Mouse (Mus musculus) forebrain, embryonic 15.5 days (tissue): ENCODE measurements around the gene Dclk3. TPM values are rescaled to one million over a fixed set of nuclear protein-coding genes. Genes with fewer than 3 reads are reported as not detected.

Source experiments
- ATAC-seq: fragments of 200-750 bp; cut with Nextera tagmentation; replicated peaks from 2 replicates; pipeline ENCODE4 v1.8.0; 2017; ENCODE audit warnings: mild to moderate bottlenecking, moderate TSS enrichment, moderate library complexity
- H3K27ac ChIP-seq: fragments of 300-500 bp; sonication (generic); replicated peaks from 2 replicates; pipeline ENCODE4 v1.5.1; 2015; ENCODE audit warnings: mild to moderate bottlenecking, inconsistent platforms
- H3K27me3 ChIP-seq: fragments of 300-500 bp; sonication (generic); 2 replicates; pipeline ENCODE4 v1.6.1; 2015; ENCODE audit warnings: inconsistent platforms
- H3K36me3 ChIP-seq: fragments of 300-500 bp; sonication (generic); 2 replicates; pipeline ENCODE4 v1.6.1; 2015; ENCODE audit warnings: mild to moderate bottlenecking, inconsistent platforms
- H3K4me1 ChIP-seq: fragments of 300-500 bp; sonication (generic); 2 replicates; pipeline ENCODE4 v1.6.1; 2015; ENCODE audit warnings: inconsistent platforms
- H3K4me2 ChIP-seq: fragments of 300-500 bp; sonication (generic); replicated peaks from 2 replicates; pipeline ENCODE4 v1.6.1; 2015; ENCODE audit warnings: mild to moderate bottlenecking, inconsistent platforms
- H3K4me3 ChIP-seq: fragments of 300-500 bp; sonication (generic); 2 replicates; pipeline ENCODE4 v1.5.1; 2015; ENCODE audit warnings: mild to moderate bottlenecking, inconsistent platforms
- H3K9ac ChIP-seq: fragments of 300-500 bp; sonication (generic); replicated peaks from 2 replicates; pipeline ENCODE4 v1.6.1; 2015; ENCODE audit warnings: mild to moderate bottlenecking, inconsistent platforms
- H3K9me3 ChIP-seq: fragments of 300-500 bp; sonication (generic); 2 replicates; pipeline ENCODE4 v1.6.1; 2016; ENCODE audit warnings: inconsistent platforms
- WGBS: fragments of 180-500 bp; shearing (Covaris S2); methylation state at CpG from one replicate; pipeline ENCODE4 v1.1.7; 2015; ENCODE audit warnings: mixed read lengths; 5-methylcytosine and 5-hydroxymethylcytosine counted together
- polyA plus RNA-seq: library from polyadenylated mRNA; unstranded; fragments of >200 nt; fragmentation: Nextera tagmentation; extraction: Ambion mirVana; gene quantifications from 2 replicates; pipeline ENCODE4 v1.2.1, GENCODE M21; 2015

The Dclk3 gene
- polyA plus RNA-seq, 1 experiment from 2014 or later: 5.3 TPM

GRCm38 (mm10) chr9:111497074-111497811 is 58.4 kb downstream of the Dclk3 start:
- peaks cover 2% of the 10 kb centered on the region; the same call in 1 of the 2 replicates for H3K4me1 ChIP-seq
- no peak overlapping the region for H3K9ac ChIP-seq
- ATAC-seq: peak; percentile 79
- 37% methylated on average over 9 of the region's 9 CpGs for WGBS
- H3K4me3 ChIP-seq: no peak overlapping the region
- no peaks in the 10 kb centered on the region for H3K9me3 ChIP-seq
- H3K27me3 ChIP-seq: no peaks in the 10 kb centered on the region
- H3K4me2 ChIP-seq: no peak overlapping the region
- no peak overlapping the region for H3K27ac ChIP-seq
- no peaks in the 10 kb centered on the region for H3K36me3 ChIP-seq

- no peaks in the 10 kb centered on the region for H3K27me3 ChIP-seq
- no peak overlapping the region for H3K4me3 ChIP-seq
- no peak overlapping the region for H3K27ac ChIP-seq
- H3K4me1 ChIP-seq: peaks cover 2% of the 10 kb centered on the region; the same call in 1 of the 2 replicates
- WGBS: 79% methylated on average over 9 of the region's 9 CpGs
- no peaks in the 10 kb centered on the region for H3K9me3 ChIP-seq
- H3K36me3 ChIP-seq: no peaks in the 10 kb centered on the region
- H3K9ac ChIP-seq: no peak overlapping the region
- no peak for ATAC-seq
- H3K4me2 ChIP-seq: no peak overlapping the region
These were observed 61.3 kb downstream of the Dclk3 start for GRCm38 (mm10) chr9:111500211-111500610.

DNA sequence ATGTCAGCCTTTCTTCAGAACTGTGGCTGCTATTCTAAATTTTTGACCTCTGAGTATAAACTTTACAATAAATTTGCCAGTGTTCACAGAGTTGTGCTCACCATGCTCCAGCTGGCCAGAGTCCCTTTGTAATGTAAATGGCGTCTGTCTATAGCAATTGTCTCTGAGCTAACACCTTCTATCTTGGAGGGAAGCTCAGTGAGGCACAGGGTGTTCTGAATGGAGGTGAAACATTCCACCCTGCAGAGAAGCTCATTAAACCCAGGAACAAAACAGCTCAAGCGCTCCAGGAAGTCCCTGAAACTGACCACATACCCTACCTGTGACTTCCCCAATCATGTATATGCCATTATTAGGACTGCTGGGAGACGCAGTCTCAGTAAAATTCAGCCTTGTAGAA is 67.2 kb downstream of the Dclk3 start:
- Histone ChIP-seq H3K36me3 (no peaks in the 10 kb centered on the region), H3K27me3 (no peaks in the 10 kb centered on the region), H3K4me3 (no peak overlapping the region), H3K9me3 (no peaks in the 10 kb centered on the region), H3K9ac (no peak overlapping the region), H3K27ac (no peak overlapping the region), H3K4me2 (no peak overlapping the region), H3K4me1 (no peaks in the 10 kb centered on the region)
- no peak for ATAC-seq
- WGBS: 23% methylated on average over 3 of the region's 3 CpGs

GRCm38 (mm10) chr9:111514586-111515473 is 75.9 kb downstream of the Dclk3 start:
- no peak overlapping the region for H3K4me3 ChIP-seq
- no peaks in the 10 kb centered on the region for H3K36me3 ChIP-seq
- 0 out of 2 replicates have a peak, but pooled peaks cover 7% of the 10 kb centered on the region for H3K4me1 ChIP-seq
- WGBS: 60% methylated on average over 15 of the region's 15 CpGs
- H3K9ac ChIP-seq: no peak overlapping the region
- H3K9me3 ChIP-seq: no peaks in the 10 kb centered on the region
- no peak overlapping the region; the same call in 1 of the 2 replicates for H3K27ac ChIP-seq
- no peaks in the 10 kb centered on the region for H3K27me3 ChIP-seq
- 0 out of 2 replicates have a peak, but pooled peaks have one; percentile 43 for ATAC-seq
- no peak overlapping the region for H3K4me2 ChIP-seq

- Histone ChIP-seq H3K4me3 (no peak overlapping the region), H3K9me3 (no peaks in the 10 kb centered on the region), H3K4me1 (0 out of 2 replicates have a peak, but pooled peaks cover 7% of the 10 kb centered on the region), H3K27me3 (no peaks in the 10 kb centered on the region), H3K9ac (no peak overlapping the region), H3K36me3 (no peaks in the 10 kb centered on the region), H3K4me2 (no peak overlapping the region), H3K27ac (no peak overlapping the region)
- 91% methylated on average over 3 of the region's 3 CpGs for WGBS
- no peak for ATAC-seq
These were observed 76.7 kb downstream of the Dclk3 start for GRCm38 (mm10) chr9:111515536-111515935.

GRCm38 (mm10) chr9:111522226-111522625 is 83.3 kb downstream of the Dclk3 start:
- Histone ChIP-seq H3K4me2 (no peak overlapping the region), H3K9ac (no peak overlapping the region), H3K27me3 (no peaks in the 10 kb centered on the region), H3K4me1 (no peaks in the 10 kb centered on the region), H3K4me3 (no peak overlapping the region), H3K9me3 (no peaks in the 10 kb centered on the region), H3K36me3 (no peaks in the 10 kb centered on the region), H3K27ac (no peak overlapping the region)
- ATAC-seq: no peak
- WGBS: 93% methylated on average over 7 of the region's 7 CpGs

- 91% methylated on average over 11 of the region's 11 CpGs for WGBS
- H3K27ac ChIP-seq: no peak overlapping the region
- H3K4me3 ChIP-seq: no peak overlapping the region
- ATAC-seq: no peak
- no peak overlapping the region for H3K4me2 ChIP-seq
- no peaks in the 10 kb centered on the region for H3K36me3 ChIP-seq
- no peaks in the 10 kb centered on the region for H3K9me3 ChIP-seq
- H3K9ac ChIP-seq: no peak overlapping the region
- no peaks in the 10 kb centered on the region for H3K4me1 ChIP-seq
- no peaks in the 10 kb centered on the region for H3K27me3 ChIP-seq
These were observed 84.2 kb downstream of the Dclk3 start for GRCm38 (mm10) chr9:111523111-111523510.

GRCm38 (mm10) chr9:111523871-111524270 is 85.0 kb downstream of the Dclk3 start:
- H3K9me3 ChIP-seq: no peaks in the 10 kb centered on the region
- no peaks in the 10 kb centered on the region for H3K27me3 ChIP-seq
- no peaks in the 10 kb centered on the region for H3K36me3 ChIP-seq
- no peaks in the 10 kb centered on the region for H3K4me1 ChIP-seq
- no peak for ATAC-seq
- 93% methylated on average over 3 of the region's 3 CpGs for WGBS
- no peak overlapping the region for H3K27ac ChIP-seq
- no peak overlapping the region for H3K4me2 ChIP-seq
- H3K9ac ChIP-seq: no peak overlapping the region
- H3K4me3 ChIP-seq: no peak overlapping the region

- Histone ChIP-seq H3K36me3 (no peaks in the 10 kb centered on the region), H3K27me3 (no peaks in the 10 kb centered on the region), H3K4me3 (no peak overlapping the region), H3K27ac (no peak overlapping the region), H3K4me1 (no peaks in the 10 kb centered on the region), H3K4me2 (no peak overlapping the region), H3K9me3 (no peaks in the 10 kb centered on the region), H3K9ac (no peak overlapping the region)
- ATAC-seq: no peak
- WGBS: 74% methylated on average over 7 of the region's 7 CpGs
These were observed 96.0 kb downstream of the Dclk3 start for GRCm38 (mm10) chr9:111534744-111535423.

- WGBS: 84% methylated on average over 8 of the region's 8 CpGs
- no peak for ATAC-seq
- H3K4me1 ChIP-seq: no peaks in the 10 kb centered on the region
These were observed 96.7 kb downstream of the Dclk3 start for GRCm38 (mm10) chr9:111535445-111536064.

More at GRCm38 (mm10) chr9:111535445-111536064, 96.7 kb downstream of the Dclk3 start:
- no peak overlapping the region for H3K4me3 ChIP-seq
- no peak overlapping the region for H3K27ac ChIP-seq
- H3K36me3 ChIP-seq: no peaks in the 10 kb centered on the region
- H3K4me2 ChIP-seq: no peak overlapping the region
- no peak overlapping the region for H3K9ac ChIP-seq
- no peaks in the 10 kb centered on the region for H3K9me3 ChIP-seq
- no peaks in the 10 kb centered on the region for H3K27me3 ChIP-seq
